Mouse (Mus musculus): ENCODE data around the gene Nrp1. TPM values are rescaled to one million over a fixed set of nuclear protein-coding genes. Genes with fewer than 3 reads are reported as not detected.

Gene Nrp1
- 132 TPM for polyA plus RNA-seq (2021)

- DNase-seq (ENCODE audit: low read depth, low spot score) (no peak), ATAC-seq (peak; percentile 19)
- H3K27me3 ChIP-seq = no peaks in the 10 kb centered on the region
- ChIA-PET CTCF (no interaction called here), POLR2A (interaction anchor here (0.5 kb wide), 1 partner anchor 211 kb away, joined by 3 read pairs; no protein-coding TSS in a partner anchor)
- TF ChIP-seq CTCF (IDR thresholded peaks at IDR 0.05) = no peak
- in situ Hi-C loops (cut with MboI; ENCODE audit: low pct_unique_long_range_greater_than_20kb) = loop anchor here (5.0 kb wide), 4 partner anchors 191 to 1161 kb away; no protein-coding TSS in a partner anchor
Measured at GRCm38 (mm10) chr8:128358406-128358755, at the start of gene Nrp1. TSS of gene Nrp1 (plus strand) at chr8:128358604.

DNA sequence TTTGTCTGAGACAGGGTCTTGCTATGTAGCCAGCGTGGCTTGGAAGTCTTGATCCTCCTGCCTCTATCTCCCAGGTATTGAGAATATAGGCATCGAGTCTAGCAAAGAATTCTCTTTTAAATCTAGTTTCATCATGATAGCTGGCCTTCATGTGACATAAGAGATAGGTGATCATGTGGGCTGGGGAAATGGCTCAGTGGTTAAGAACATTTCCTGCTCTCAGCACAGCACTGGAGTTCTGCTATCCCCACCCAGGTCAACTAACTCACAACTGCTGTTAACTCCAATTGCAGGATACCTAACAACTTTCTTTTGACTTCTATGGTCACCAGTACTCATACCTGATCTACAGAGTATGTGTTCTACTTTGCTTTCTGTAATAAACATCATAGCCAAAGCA lies 37.6 kb upstream of the Nrp1 start:
- no peak for ATAC-seq
- no peak for TF ChIP-seq CTCF (IDR thresholded peaks at IDR 0.05)
- CTCF ChIA-PET = interaction anchor here (0.8 to 1.4 kb wide), 3 partner anchors 15 to 27 kb away, joined by 3 read pairs; no protein-coding TSS in a partner anchor
- H3K27me3 ChIP-seq = no peaks in the 10 kb centered on the region
- POLR2A ChIA-PET = no interaction called here
- no peak for DNase-seq (ENCODE audit: low read depth, low spot score)
- in situ Hi-C loops (cut with MboI; ENCODE audit: low pct_unique_long_range_greater_than_20kb) = no loop called here

- no peak for ATAC-seq
- in situ Hi-C loops (cut with MboI; ENCODE audit: low pct_unique_long_range_greater_than_20kb) = no loop called here
- no peak for TF ChIP-seq CTCF (IDR thresholded peaks at IDR 0.05)
- no peaks in the 10 kb centered on the region for H3K27me3 ChIP-seq
- POLR2A ChIA-PET = no interaction called here
- no peak for DNase-seq (ENCODE audit: low read depth, low spot score)
- CTCF ChIA-PET = no interaction called here
Measured at GRCm38 (mm10) chr8:128327281-128327680, 31.1 kb upstream of the Nrp1 start.

DNA sequence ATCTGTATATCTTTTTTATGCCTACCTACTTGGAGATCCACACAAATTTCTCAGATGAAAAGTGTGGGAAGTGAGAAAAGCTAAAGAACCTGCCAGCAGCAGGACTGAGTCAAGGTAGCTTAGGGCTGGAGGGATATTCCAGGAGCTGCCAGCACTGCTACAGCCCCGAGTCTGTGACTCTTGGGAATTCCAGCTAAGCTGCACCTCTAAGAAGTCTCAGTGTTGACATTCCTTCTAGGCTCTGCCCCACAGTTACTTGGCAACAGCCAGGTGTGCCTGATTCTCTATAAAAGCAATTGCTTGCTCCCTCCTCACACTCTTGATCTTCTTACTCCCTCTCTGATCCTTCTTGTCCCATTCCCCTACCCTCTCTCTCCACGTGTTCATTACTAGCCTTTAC lies 30.5 kb upstream of the Nrp1 start:
- ATAC-seq = no peak
- no peak for DNase-seq (ENCODE audit: low read depth, low spot score)
- H3K27me3 ChIP-seq = no peaks in the 10 kb centered on the region
- TF ChIP-seq CTCF (IDR thresholded peaks at IDR 0.05) = no peak
- ChIA-PET POLR2A (no interaction called here), CTCF (no interaction called here)
- in situ Hi-C loops (cut with MboI; ENCODE audit: low pct_unique_long_range_greater_than_20kb) = no loop called here

- H3K27me3 ChIP-seq = no peaks in the 10 kb centered on the region
- TF ChIP-seq CTCF (IDR thresholded peaks at IDR 0.05) = no peak
- DNase-seq (ENCODE audit: low read depth, low spot score) = no peak
- no peak for ATAC-seq
- in situ Hi-C loops (cut with MboI; ENCODE audit: low pct_unique_long_range_greater_than_20kb) = no loop called here
- POLR2A ChIA-PET = interaction anchor here (0.6 kb wide), 1 partner anchor 330 kb away, joined by 4 read pairs; no protein-coding TSS in a partner anchor
- CTCF ChIA-PET = interaction anchor here (1.2 kb wide), 1 partner anchor 10 kb away, joined by 5 read pairs; no protein-coding TSS in a partner anchor
Measured at GRCm38 (mm10) chr8:128329502-128329901, 28.9 kb upstream of the Nrp1 start.

GRCm38 (mm10) chr8:128335976-128336375 lies 22.4 kb upstream of the Nrp1 start:
- POLR2A ChIA-PET = no interaction called here
- in situ Hi-C loops (cut with MboI; ENCODE audit: low pct_unique_long_range_greater_than_20kb) = no loop called here
- TF ChIP-seq CTCF (IDR thresholded peaks at IDR 0.05) = no peak
- H3K27me3 ChIP-seq = no peaks in the 10 kb centered on the region
- ATAC-seq (no peak), DNase-seq (ENCODE audit: low read depth, low spot score) (no peak)
- CTCF ChIA-PET = interaction anchor here (1.5 kb wide), 1 partner anchor 12 kb away, joined by 7 read pairs; no protein-coding TSS in a partner anchor

DNA sequence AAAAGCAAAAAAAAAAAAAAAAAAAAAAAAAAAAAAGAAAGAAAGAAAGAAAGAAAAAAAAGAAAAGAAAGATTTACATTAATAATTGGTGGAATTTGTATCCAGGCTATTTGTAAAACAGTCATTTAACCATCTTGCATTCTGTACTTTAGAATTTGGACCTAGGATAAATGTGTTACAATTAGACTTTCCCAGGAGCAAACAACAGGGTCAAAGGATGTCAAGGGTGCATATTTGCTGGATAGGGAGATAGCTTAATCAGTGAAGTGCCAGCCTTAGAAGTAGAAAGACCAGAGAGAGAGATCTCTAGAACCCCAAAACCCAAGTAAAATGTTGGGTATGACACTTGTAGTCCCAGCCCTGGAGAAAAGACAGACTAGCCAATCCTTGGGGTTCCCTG lies 19.5 kb upstream of the Nrp1 start:
- DNase-seq (ENCODE audit: low read depth, low spot score) (no peak), ATAC-seq (no peak)
- in situ Hi-C loops (cut with MboI; ENCODE audit: low pct_unique_long_range_greater_than_20kb) = no loop called here
- ChIA-PET CTCF (no interaction called here), POLR2A (no interaction called here)
- H3K27me3 ChIP-seq = no peaks in the 10 kb centered on the region
- no peak for TF ChIP-seq CTCF (IDR thresholded peaks at IDR 0.05)

GRCm38 (mm10) chr8:128339521-128339920 lies 18.9 kb upstream of the Nrp1 start:
- ChIA-PET POLR2A (no interaction called here), CTCF (interaction anchor here (0.8 kb wide), 1 partner anchor 11 kb away, joined by 5 read pairs; no protein-coding TSS in a partner anchor)
- no peak for TF ChIP-seq CTCF (IDR thresholded peaks at IDR 0.05)
- ATAC-seq (no peak), DNase-seq (ENCODE audit: low read depth, low spot score) (no peak)
- in situ Hi-C loops (cut with MboI; ENCODE audit: low pct_unique_long_range_greater_than_20kb) = no loop called here
- no peaks in the 10 kb centered on the region for H3K27me3 ChIP-seq

DNA sequence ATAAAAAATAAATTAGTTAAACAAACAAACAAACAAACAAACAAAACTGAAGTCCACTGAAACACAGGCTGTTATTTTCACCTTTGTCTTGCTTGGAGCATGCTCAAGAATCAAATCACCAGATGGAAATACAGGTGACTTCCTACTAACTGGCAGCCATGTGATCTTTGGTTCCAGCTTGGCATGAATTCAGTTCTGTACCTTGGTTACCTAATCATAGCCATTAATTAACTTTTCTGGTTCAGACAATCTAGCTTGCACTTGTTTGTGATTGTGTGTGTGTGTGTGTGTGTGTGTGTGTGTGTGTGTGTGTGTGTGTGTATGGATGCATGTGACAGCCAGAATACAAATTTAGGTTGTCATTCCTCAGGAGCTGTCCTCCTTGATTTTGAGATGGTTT lies 8.0 kb upstream of the Nrp1 start:
- H3K27me3 ChIP-seq = no peaks in the 10 kb centered on the region
- DNase-seq (ENCODE audit: low read depth, low spot score) (no peak), ATAC-seq (no peak)
- TF ChIP-seq CTCF (IDR thresholded peaks at IDR 0.05) = no peak
- in situ Hi-C loops (cut with MboI; ENCODE audit: low pct_unique_long_range_greater_than_20kb) = no loop called here
- ChIA-PET POLR2A (interaction anchor here (0.6 kb wide), 2 partner anchors 28 to 231 kb away, joined by 3 read pairs; no protein-coding TSS in a partner anchor), CTCF (no interaction called here)

GRCm38 (mm10) chr8:128351211-128351610 lies 7.2 kb upstream of the Nrp1 start:
- ChIA-PET CTCF (no interaction called here), POLR2A (interaction anchor here (0.6 kb wide), 1 partner anchor 231 kb away, joined by 3 read pairs; no protein-coding TSS in a partner anchor)
- ATAC-seq = no peak
- no peak for TF ChIP-seq CTCF (IDR thresholded peaks at IDR 0.05)
- in situ Hi-C loops (cut with MboI; ENCODE audit: low pct_unique_long_range_greater_than_20kb) = no loop called here
- no peaks in the 10 kb centered on the region for H3K27me3 ChIP-seq
- DNase-seq (ENCODE audit: low read depth, low spot score) = no peak

- in situ Hi-C loops (cut with MboI; ENCODE audit: low pct_unique_long_range_greater_than_20kb) = no loop called here
Measured at GRCm38 (mm10) chr8:128352821-128353220, 5.6 kb upstream of the Nrp1 start.

GRCm38 (mm10) chr8:128353999-128354398 lies 4.4 kb upstream of the Nrp1 start:
- ChIA-PET POLR2A (no interaction called here), CTCF (interaction anchor here (1.3 kb wide), 1 partner anchor 117 kb away, joined by 3 read pairs; no protein-coding TSS in a partner anchor)
- in situ Hi-C loops (cut with MboI; ENCODE audit: low pct_unique_long_range_greater_than_20kb) = no loop called here
- ATAC-seq (no peak), DNase-seq (ENCODE audit: low read depth, low spot score) (no peak)
- no peak for TF ChIP-seq CTCF (IDR thresholded peaks at IDR 0.05)
- H3K27me3 ChIP-seq = no peaks in the 10 kb centered on the region

More at GRCm38 (mm10) chr8:128352821-128353220, 5.6 kb upstream of the Nrp1 start:
- TF ChIP-seq CTCF (IDR thresholded peaks at IDR 0.05) = no peak
- ChIA-PET POLR2A (no interaction called here), CTCF (interaction anchor here (1.3 kb wide), 1 partner anchor 116 kb away, joined by 3 read pairs; no protein-coding TSS in a partner anchor)
- no peak for DNase-seq (ENCODE audit: low read depth, low spot score)
- no peak for ATAC-seq
- H3K27me3 ChIP-seq = no peaks in the 10 kb centered on the region
